Mouse (Mus musculus) macrophage (primary cell): ENCODE results near the gene Kcnh5. TPM values are rescaled to one million over a fixed set of nuclear protein-coding genes. Genes with fewer than 3 reads are reported as not detected.

ENCODE experiments used
- H3K27ac ChIP-seq: fragments of 350-480 bp; formaldehyde crosslinking; 2 replicates; pipeline ENCODE4 v1.9.0; 2021
- H3K36me3 ChIP-seq: fragments of 350-480 bp; formaldehyde crosslinking; 2 replicates; pipeline ENCODE4 v1.9.0; 2021; ENCODE audit errors: inconsistent target
- H3K4me3 ChIP-seq: fragments of 350-480 bp; formaldehyde crosslinking; 2 replicates; pipeline ENCODE4 v1.9.0; 2021; ENCODE audit errors: inconsistent target
- H3K79me2 ChIP-seq: fragments of 350-480 bp; formaldehyde crosslinking; 2 replicates; pipeline ENCODE4 v1.9.0; 2021; ENCODE audit errors: inconsistent target
- WGBS: methylation state at CpG from one replicate; pipeline ENCODE4 v1.1.7; 2026; ENCODE audit warnings: inconsistent platforms; ENCODE audit not compliant: missing documents; 5-methylcytosine and 5-hydroxymethylcytosine counted together
- polyA plus RNA-seq: library from polyadenylated mRNA; stranded (reverse); fragments of 250-400 nt; gene quantifications from 3 replicates; pipeline ENCODE4 v1.2.4, GENCODE M21; 2018; ENCODE audit warnings: inconsistent platforms

Kcnh5 gene
- polyA plus RNA-seq, 1 experiment from 2014 or later = not detected

GRCm38 (mm10) chr12:74887064-74887463, 290.1 kb downstream of the Kcnh5 start:
- H3K36me3 ChIP-seq = no peaks in the 10 kb centered on the region
- no peak overlapping the region for H3K27ac ChIP-seq
- H3K4me3 ChIP-seq = no peak overlapping the region
- H3K79me2 ChIP-seq = no peaks in the 10 kb centered on the region
- 69% methylated on average over 1 of the region's 1 CpGs for WGBS

DNA sequence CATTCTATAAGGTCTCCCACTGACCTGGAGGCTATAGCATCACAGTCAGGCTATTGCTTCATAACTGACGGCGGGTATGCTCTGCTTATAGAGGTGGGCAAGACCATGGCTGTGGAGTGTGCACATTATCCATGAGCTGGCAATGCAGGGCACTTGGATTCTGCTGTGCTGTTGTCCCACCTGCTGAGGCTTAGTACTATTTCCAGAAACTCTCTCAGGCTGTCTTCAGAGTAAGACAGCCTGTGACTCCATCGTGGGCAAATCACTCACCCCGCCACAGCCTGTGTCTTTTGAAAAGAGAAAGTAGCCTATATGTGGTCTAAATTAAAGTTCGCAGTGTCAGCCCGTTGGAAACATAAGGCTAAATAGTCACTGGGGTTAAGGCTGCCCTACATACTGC, 295.8 kb downstream of the Kcnh5 start:
- H3K79me2 ChIP-seq = no peaks in the 10 kb centered on the region
- 92% methylated on average over 6 of the region's 6 CpGs for WGBS
- H3K4me3 ChIP-seq = no peak overlapping the region

DNA sequence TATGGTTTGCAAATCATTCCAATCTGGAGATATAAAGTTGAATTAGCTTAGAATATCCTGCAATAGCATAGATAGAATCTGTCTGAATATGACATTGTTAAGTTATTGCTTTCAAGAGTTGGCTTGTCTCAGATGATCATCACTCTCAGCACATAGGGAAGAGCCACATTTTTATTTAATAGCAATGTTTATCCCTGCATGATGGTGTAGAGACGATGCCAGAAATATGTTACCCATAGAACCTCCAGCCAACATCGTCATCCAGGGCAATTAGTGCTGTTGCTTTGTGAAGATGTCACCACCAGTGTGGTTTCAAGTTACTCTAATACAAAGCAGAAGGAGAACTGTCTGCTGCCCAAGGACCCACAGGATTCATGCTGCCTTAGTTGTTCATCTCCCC, 321.5 kb downstream of the Kcnh5 start:
- H3K36me3 ChIP-seq = no peaks in the 10 kb centered on the region
- no peak overlapping the region for H3K4me3 ChIP-seq
- 88% methylated on average over 2 of the region's 2 CpGs for WGBS
- H3K79me2 ChIP-seq = no peaks in the 10 kb centered on the region
- no peak overlapping the region for H3K27ac ChIP-seq

More for the DNA sequence above, 295.8 kb downstream of the Kcnh5 start:
- H3K27ac ChIP-seq = no peak overlapping the region
- no peaks in the 10 kb centered on the region for H3K36me3 ChIP-seq

- Histone ChIP-seq H3K27ac (no peak overlapping the region), H3K79me2 (no peaks in the 10 kb centered on the region), H3K36me3 (no peaks in the 10 kb centered on the region), H3K4me3 (no peak overlapping the region)
- WGBS = 100% methylated on average over 1 of the region's 1 CpGs
Measured at GRCm38 (mm10) chr12:74854263-74854662, 322.9 kb downstream of the Kcnh5 start.

GRCm38 (mm10) chr12:74850323-74850722, 326.8 kb downstream of the Kcnh5 start:
- Histone ChIP-seq H3K4me3 (no peak overlapping the region), H3K36me3 (no peaks in the 10 kb centered on the region), H3K27ac (no peak overlapping the region), H3K79me2 (no peaks in the 10 kb centered on the region)
- 70% methylated on average over 2 of the region's 2 CpGs for WGBS

DNA sequence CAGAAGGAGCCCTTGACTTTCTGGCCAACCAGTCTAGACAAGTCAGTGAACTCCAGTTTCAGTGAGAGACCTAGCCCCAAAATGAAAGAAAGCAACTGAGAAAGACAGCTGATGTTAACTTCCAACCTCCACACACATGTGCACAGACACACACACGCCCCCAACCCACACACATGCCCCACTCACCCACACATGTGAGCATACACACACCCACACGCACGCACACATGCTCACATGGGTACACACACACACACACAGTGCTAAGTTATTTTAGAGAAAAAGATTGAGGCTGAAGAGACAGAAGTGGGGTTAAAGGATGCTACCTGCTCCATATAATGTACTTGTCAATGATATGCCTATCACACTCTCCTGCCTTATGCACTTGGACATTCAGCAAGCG, 327.2 kb downstream of the Kcnh5 start:
- Histone ChIP-seq H3K27ac (no peak overlapping the region), H3K79me2 (no peaks in the 10 kb centered on the region), H3K4me3 (no peak overlapping the region), H3K36me3 (no peaks in the 10 kb centered on the region)
- 93% methylated on average over 4 of the region's 4 CpGs for WGBS

GRCm38 (mm10) chr12:74848611-74849347, 328.4 kb downstream of the Kcnh5 start:
- WGBS = 95% methylated on average over 12 of the region's 12 CpGs

More at GRCm38 (mm10) chr12:74848611-74849347, 328.4 kb downstream of the Kcnh5 start:
- Histone ChIP-seq H3K27ac (no peak overlapping the region), H3K79me2 (no peaks in the 10 kb centered on the region), H3K36me3 (no peaks in the 10 kb centered on the region), H3K4me3 (no peak overlapping the region)

Other genes with a start within 250 kb of the Kcnh5 start
- gene Rhoj, start 131.0 kb upstream of the Kcnh5 start, polyA plus RNA-seq = 1.5 to 4.5 TPM (median 4.1 TPM) in 3 replicates
- gene Gphb5, start 239.4 kb upstream of the Kcnh5 start, polyA plus RNA-seq = not detected in 3 replicates